Mouse (Mus musculus): ENCODE data around the gene Dedd.
"Not testable (repeated sequence)": the region's sequence is repeated elsewhere in the genome, so short reads cannot be mapped to it uniquely, and the experiment has no call there.

Dedd gene

GRCm38 (mm10) chr1:171328839-171329432 lies at the start of gene Dedd:
Gene Dedd (plus strand): TSS chr1:171329145.
- in situ Hi-C loops (cut with MboI, MseI): loop anchor here (5.0 kb wide), 1 partner anchor 58 kb away; the partner anchor contains the start of gene Arhgap30

DNA sequence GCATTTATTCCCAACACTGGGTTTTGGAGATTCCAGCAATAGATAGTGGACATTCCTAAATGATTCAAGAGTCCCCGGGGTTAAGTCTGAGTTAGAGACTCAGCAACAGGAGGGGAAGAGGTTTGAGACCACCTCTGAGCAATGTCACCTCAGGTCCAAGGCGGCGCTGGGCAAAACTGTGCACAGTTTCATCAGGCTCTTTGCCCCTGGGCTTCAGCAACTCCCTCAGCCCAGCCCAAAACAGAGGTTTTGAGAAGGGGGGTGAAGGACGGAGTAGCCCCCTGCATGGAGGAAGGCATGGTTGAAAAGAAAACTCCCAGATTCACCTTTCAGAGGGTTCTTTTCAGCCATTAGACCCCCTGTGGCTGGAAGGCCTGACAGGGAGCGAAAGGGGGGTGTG lies 49.2 kb upstream of the Dedd start:
- in situ Hi-C loops (cut with MboI, MseI): no loop called here

- in situ Hi-C loops (cut with MboI, MseI): no loop called here
Observed at GRCm38 (mm10) chr1:171280250-171280915, 48.6 kb upstream of the Dedd start.

- in situ Hi-C loops (cut with MboI, MseI): no loop called here
Observed at GRCm38 (mm10) chr1:171280916-171281527, 47.9 kb upstream of the Dedd start, which contains the start of gene Ppox. Gene Ppox (minus strand): TSS chr1:171281186.

- in situ Hi-C loops (cut with MboI, MseI): no loop called here
Observed at GRCm38 (mm10) chr1:171281528-171281923, 47.4 kb upstream of the Dedd start.

- in situ Hi-C loops (cut with MboI, MseI): no loop called here
Observed at GRCm38 (mm10) chr1:171282086-171282805, 46.7 kb upstream of the Dedd start.

DNA sequence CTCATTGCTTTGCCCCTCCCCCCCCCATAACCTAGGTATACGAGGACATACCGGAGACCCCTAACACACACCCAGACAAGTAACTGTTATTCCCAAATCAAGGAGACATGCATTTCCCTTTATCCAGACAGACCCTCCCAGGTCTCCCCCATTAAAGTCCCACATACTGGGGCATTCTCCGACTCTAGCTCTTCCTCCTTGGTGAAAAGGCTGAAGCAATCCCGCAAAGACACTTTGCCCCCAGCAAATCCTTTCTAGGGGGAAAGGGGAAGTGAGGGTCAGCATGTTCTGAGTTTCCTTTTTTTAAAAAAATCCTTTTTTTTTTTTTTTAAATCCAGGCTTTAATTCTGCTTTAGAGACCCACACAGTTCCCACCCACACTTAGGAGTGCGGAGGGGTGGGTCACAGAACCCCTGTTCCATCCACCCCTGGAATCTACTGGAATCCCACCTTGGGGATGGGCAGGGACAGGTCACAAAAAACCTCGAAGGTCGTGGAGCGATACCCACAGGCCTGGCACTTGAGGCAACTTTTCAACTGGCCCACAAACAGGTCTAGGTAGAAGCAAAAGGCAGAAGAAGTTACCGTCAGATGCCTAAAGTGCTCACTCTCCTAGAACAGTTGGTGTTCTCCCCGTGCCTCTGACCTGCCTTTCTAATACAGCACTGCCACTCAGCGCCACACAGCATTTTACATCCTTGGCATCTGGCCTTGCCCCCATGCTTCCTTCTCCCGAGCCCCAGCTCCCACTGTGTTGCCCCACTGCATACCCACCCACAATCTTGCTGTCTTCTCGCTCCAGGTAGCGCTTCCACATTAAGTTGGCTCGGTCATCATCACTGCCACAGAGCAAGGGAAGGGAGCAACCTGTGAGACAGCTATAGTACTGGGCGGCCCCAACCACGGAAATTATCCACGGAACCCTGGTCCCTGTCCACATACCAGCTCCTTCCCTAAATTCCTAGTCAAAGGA lies 45.5 kb upstream of the Dedd start:
- in situ Hi-C loops (cut with MboI, MseI): no loop called here

- in situ Hi-C loops (cut with MboI, MseI): no loop called here
Observed at GRCm38 (mm10) chr1:171284491-171284890, 44.5 kb upstream of the Dedd start.

- in situ Hi-C loops (cut with MboI, MseI): no loop called here
Observed at GRCm38 (mm10) chr1:171285096-171285892, 43.7 kb upstream of the Dedd start.

DNA sequence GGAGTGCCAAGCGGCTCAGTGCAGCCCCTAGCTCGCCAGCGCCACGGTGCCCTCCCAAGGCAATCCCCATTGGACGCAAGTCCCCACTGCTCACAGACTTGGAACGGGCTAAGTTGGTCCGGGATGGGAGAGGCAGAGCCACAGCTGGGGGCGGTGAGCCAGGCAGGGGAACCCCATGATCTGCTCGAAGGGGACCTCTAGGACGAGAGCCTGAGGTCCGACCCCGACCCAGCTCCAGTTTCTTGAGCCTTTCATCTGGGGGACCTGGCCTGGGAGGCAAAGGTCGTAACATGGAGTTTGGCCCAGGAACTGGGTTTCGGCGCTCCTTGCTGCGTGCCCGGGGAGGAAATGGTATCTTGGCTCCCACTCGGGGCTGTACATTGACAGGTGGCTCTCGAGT lies 42.4 kb upstream of the Dedd start:
- in situ Hi-C loops (cut with MboI, MseI): no loop called here

DNA sequence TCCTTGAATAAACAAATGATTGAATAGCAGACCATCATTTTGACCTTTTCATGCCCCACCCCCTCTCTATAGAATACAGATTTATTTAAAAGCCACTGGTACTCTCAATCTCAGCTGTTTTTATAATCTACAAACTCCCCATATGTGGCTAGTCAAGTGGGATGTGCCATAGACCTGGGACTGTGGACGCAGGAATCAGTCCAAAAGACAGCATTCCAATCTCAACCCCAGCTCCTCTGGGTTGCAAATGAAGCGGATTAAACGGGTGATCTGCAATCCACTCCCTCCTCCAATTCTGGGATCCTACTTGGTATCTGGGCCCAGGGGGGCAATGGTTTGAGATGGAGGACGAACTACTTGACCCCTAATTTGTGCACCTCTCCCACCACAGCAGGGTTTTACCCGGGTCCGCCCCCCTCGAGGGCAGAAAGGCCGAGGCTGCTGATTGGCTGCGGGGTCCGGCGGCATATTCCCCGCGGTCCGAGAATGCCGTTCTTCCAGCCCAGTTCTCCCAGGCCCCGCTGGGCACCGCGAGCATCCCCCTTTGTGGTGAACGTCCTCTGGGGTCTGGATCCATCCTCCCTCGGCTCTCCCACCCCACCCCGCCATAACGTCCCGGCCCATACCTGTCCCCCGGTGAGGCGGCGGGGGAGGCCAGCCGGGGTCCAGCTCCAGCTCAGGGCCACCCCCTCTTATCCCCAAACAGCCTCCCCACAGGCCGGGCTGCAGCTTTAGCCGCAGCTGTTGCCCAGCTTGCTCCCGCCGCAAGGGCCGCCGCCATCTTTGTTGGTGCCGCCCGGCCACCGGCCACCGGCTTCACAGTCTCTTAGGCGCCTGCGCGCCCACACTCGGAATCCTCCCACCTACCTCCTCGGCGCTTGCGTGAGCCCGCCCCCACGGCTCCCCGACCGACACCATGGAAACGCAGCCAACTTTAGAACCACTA lies 41.5 kb upstream of the Dedd start, which contains the start of gene Usp21:
TSS of gene Usp21 (minus strand) at position 856 of the 946 bp plus-strand sequence.
- in situ Hi-C loops (cut with MboI, MseI): no loop called here

GRCm38 (mm10) chr1:171288328-171288727 lies 40.6 kb upstream of the Dedd start:
- in situ Hi-C loops (cut with MboI, MseI): no loop called here

- in situ Hi-C loops (cut with MboI, MseI): no loop called here
Observed at GRCm38 (mm10) chr1:171293351-171293750, 35.6 kb upstream of the Dedd start.

DNA sequence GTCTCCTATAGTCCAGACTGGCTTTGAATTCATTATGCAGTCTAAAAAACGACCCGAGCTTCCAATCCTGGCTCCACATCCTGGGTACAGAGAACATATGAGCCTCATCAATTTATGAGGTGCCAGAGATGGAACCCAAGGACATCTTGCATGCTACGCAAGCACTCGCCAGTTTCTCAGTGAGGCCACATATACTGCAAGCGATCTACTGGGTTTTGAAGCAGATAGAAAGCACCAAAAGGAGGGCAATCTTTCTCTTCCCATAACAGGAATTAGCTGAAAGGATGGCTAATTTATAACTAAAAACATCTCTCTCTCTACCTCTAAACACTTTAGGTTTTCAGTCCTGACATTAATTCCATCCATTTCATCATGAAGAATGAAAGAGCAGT lies 35.0 kb upstream of the Dedd start:
- in situ Hi-C loops (cut with MboI, MseI): no loop called here

DNA sequence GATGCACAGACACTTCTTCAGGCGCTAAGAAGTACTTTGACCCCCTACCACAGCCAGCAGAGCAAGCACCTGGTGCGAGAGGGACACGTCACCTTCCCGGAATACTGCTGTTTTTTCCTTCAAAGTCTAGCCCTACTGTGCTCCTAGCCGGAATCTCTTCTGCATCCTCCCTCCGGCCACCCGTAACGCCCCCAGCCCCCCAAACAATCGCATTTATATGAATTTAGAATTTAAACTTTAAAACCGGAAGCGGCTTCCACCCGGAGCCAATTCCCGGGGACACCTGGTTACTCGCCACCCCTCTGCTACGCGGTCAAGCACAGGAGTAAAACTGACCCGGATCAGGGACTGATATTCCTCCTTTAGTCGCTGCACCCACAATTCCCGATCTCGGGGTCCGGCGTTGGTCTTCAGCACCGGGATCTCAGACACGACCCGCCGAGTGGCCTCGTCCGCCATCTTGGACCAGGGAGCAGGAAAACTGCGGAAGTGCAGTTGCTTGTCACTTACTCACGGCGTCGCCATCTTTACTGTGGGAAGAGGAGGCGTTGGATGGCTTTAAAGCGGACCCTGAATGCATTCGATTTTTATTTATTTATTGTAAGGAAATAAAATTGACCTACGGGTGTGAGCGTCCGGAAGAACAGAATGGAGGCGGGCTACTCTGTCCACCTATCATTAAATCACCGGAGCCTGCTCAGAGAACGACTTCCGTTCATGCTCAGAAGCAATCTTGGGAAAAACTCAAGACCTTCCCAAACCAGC lies 34.5 kb upstream of the Dedd start, which contains the start of gene Ufc1:
TSS of gene Ufc1 (minus strand) at position 727 of the 765 bp plus-strand sequence.
- in situ Hi-C loops (cut with MboI, MseI): no loop called here

- in situ Hi-C loops (cut with MboI, MseI): no loop called here
Observed at GRCm38 (mm10) chr1:171295063-171295402, 33.9 kb upstream of the Dedd start.

DNA sequence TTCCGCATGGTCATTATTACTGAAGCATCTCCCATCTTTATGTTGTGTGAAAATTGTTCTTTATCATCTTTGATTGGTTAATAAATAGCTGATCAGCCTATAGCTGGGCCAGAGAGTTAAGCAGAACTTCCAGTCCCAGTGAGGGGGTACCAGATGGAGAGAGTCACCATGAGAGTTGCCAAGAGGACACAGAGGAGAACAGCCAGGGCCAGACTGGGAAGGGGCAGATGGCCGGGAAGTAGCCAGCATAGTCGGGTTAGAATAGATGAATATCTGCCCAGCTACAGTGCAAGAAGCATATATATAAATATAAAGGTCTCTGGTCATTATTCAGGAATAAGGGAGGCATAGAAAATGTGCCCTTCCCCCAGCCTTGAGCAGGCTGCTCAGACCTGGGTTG lies 30.7 kb upstream of the Dedd start:
- in situ Hi-C loops (cut with MboI, MseI): no loop called here

DNA sequence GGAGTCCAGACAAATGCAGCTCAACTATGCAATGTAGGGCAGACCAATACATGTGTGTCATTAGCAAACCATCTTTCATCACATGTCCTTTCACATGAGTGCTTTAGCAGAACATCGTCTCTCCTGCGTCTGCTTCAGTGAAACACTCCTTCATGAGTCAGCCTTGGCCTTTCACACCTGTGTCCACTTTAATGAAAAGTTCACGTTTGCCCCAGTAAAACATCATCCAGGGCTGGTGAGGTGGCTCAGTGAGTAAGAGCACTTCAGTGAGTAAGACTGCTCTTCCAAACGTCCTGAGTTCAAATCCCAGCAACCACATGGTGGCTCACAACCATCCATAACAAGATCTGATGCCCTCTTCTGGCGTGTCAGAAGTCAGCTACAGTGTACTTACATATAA lies 22.8 kb upstream of the Dedd start:
- in situ Hi-C loops (cut with MboI, MseI): not testable (repeated sequence)
